Mouse (Mus musculus) mature B cell (primary cell): Measurements from ENCODE around the gene Dpep2nb.
"Not testable (repeated sequence)": the region's sequence is repeated elsewhere in the genome, so short reads cannot be mapped to it uniquely, and the experiment has no call there.

Experiments
- in situ Hi-C: fragments of 300-500 bp; cut with MboI; formaldehyde crosslinking; loops from 2 replicates; pipeline ENCODE4 v1.14.3; 2019

The Dpep2nb gene

DNA sequence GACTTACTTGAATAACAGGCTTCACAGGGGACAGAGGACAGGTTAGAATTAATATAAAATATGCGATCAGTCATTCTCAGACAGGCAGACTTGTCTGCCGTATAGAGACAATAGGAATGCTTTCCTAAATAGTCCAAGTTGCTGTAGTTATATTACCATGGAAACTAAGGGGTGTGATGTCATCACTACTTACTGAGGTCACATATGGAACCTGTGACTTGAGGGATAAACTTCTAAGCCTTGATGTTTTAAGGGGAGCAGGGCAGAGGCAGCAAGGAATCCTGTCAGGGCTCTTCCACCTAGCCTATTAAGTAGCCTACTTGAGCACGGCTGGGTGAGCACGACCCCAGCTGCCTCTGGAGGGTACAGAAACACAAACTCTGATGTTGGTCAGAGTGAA lies at the start of gene Dpep2nb:
TSS of gene Dpep2nb (minus strand) at position 101 of the 400 bp plus-strand sequence.
- in situ Hi-C loops = no loop called here

GRCm38 (mm10) chr8:106055038-106055437 lies 49.3 kb upstream of the Dpep2nb start:
- in situ Hi-C loops = no loop called here

- in situ Hi-C loops = no loop called here
Measured at GRCm38 (mm10) chr8:106054190-106054811, 48.5 kb upstream of the Dpep2nb start.

DNA sequence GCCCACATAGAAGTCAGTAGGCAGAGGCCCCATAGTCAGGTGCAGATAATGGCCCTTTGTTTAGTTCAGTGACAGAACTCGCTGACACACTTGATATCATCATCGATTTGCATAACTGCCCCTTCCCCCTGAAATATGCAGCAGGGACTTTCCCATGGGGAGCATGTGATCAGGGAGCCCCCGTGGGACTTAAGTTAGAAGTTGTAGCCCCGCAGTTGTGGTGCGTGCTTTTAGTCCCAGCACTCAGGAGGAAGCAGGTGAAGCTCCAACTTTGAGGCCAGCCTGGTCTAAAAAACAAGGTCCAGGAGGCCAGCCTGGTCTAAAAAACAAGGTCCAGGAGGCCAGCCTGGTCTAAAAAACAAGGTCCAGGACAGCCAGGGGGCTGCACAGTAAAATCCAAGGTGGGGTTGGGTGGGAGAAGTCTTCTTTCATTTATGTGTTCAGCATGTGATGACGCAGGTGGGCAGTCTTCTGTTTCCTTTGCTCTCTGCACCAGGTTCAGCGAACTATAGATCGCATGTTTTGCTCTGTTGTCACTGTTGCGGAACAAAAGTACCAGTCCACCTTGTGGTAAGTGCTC lies 46.8 kb upstream of the Dpep2nb start:
- in situ Hi-C loops = no loop called here

- in situ Hi-C loops = no loop called here
Measured at GRCm38 (mm10) chr8:106051068-106051467, 45.3 kb upstream of the Dpep2nb start.

- in situ Hi-C loops = no loop called here
Measured at GRCm38 (mm10) chr8:106049840-106050239, 44.1 kb upstream of the Dpep2nb start.

- in situ Hi-C loops = no loop called here
Measured at GRCm38 (mm10) chr8:106047854-106048630, 42.3 kb upstream of the Dpep2nb start.

DNA sequence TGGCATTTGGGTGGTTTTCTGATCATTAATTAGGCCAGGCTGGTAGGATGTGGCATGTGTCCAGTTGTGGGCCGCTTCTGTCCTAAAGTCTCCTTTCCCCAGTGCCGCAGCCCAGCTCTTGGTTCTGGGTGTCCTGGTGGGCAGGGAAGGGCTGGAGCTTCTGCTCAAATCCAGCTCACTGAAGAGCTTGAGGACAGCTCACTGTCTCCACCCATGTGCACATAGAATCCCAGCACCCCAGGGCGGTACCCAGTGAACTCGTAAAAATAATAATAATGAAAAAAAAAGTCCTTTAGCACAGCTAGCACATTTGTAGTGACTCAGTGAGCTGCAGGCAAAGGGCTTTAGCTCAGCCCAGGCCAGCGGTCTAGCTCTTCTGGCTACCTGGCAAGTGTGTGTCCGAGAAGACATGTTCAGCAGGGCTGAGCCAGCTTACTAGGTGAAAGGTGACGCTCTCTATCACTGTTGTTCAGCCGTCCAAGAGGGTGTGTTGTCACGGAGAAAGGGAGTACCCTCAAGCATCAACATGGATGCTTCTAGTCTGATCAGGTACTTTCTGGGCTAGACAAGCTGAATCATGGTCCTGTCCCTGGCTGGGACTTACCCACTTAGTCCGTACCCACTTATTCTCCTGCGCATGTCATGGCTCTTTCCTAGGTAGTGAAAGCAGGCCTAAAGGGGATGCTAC lies 41.2 kb upstream of the Dpep2nb start:
- in situ Hi-C loops = no loop called here

DNA sequence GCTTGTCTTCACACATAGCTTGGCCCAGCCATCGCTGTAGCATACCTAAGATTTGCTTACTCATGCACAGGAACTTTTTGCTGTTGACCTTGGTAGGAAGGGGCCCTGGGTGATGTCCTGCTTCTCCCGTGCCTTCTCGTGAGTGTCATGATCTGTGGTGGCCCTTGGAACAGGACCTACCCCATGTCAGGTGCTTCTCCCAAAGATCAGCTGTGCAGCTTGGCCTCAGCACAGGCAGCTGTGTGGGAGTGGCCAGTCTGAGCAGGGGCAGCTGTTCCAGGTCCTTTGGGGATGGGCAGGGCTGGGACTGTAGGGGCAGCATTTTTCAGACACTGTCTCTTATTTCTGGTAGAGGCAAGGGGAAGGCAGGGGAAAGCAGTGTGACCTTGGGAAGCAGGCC lies 38.4 kb upstream of the Dpep2nb start:
- in situ Hi-C loops = no loop called here

GRCm38 (mm10) chr8:106043055-106043454 lies 37.3 kb upstream of the Dpep2nb start:
- in situ Hi-C loops = no loop called here

GRCm38 (mm10) chr8:106040218-106040617 lies 34.4 kb upstream of the Dpep2nb start:
- in situ Hi-C loops = no loop called here

- in situ Hi-C loops = no loop called here
Measured at GRCm38 (mm10) chr8:106039605-106040004, 33.8 kb upstream of the Dpep2nb start.

GRCm38 (mm10) chr8:106038721-106039120 lies 32.9 kb upstream of the Dpep2nb start:
- in situ Hi-C loops = no loop called here

GRCm38 (mm10) chr8:106022483-106022882 lies 16.7 kb upstream of the Dpep2nb start:
- in situ Hi-C loops = no loop called here

GRCm38 (mm10) chr8:106018039-106018438 lies 12.3 kb upstream of the Dpep2nb start:
- in situ Hi-C loops = no loop called here

GRCm38 (mm10) chr8:106017130-106017529 lies 11.4 kb upstream of the Dpep2nb start:
- in situ Hi-C loops = no loop called here

DNA sequence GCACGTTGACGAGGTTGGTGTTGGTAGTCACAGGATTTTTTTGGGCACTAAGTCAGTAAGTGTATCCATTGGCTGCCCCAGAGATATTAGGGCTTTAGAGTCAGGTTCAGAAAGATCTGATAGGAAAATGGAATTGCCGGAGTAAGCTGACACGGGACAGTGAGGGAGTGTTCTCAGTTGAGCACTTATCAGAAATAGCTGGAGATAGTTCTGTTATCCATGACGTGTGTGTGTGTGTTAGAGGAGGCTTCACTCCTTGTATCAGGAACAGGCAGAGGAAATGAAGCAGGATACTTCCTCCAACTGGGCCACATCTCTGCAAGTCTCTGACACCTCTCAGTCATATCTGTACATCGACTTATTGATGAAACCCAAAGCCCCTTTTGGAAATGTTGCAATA lies 10.5 kb upstream of the Dpep2nb start:
- in situ Hi-C loops = no loop called here

DNA sequence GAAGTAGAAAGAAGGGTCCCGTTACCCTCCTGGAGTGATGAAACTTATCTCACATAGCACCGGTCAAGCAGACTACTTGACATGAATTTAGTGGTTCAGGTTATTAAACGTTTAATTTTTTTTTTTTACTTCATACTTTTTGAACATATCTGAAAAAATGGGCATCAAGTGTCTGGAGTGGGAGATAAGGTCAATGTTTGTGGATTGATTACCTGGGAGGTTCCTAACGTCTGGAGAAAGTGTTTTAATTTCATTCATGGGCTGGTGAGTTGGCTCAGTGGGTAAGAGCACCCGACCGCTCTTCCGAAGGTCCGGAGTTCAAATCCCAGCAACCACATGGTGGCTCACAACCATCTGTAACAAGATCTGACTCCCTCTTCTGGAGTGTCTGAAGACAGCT lies 6.4 kb upstream of the Dpep2nb start:
- in situ Hi-C loops = not testable (repeated sequence)

- in situ Hi-C loops = no loop called here
Measured at GRCm38 (mm10) chr8:106011643-106011986, 5.8 kb upstream of the Dpep2nb start, which contains the start of gene Ddx28. Gene Ddx28, minus strand, starts transcription at chr8:106011882.

DNA sequence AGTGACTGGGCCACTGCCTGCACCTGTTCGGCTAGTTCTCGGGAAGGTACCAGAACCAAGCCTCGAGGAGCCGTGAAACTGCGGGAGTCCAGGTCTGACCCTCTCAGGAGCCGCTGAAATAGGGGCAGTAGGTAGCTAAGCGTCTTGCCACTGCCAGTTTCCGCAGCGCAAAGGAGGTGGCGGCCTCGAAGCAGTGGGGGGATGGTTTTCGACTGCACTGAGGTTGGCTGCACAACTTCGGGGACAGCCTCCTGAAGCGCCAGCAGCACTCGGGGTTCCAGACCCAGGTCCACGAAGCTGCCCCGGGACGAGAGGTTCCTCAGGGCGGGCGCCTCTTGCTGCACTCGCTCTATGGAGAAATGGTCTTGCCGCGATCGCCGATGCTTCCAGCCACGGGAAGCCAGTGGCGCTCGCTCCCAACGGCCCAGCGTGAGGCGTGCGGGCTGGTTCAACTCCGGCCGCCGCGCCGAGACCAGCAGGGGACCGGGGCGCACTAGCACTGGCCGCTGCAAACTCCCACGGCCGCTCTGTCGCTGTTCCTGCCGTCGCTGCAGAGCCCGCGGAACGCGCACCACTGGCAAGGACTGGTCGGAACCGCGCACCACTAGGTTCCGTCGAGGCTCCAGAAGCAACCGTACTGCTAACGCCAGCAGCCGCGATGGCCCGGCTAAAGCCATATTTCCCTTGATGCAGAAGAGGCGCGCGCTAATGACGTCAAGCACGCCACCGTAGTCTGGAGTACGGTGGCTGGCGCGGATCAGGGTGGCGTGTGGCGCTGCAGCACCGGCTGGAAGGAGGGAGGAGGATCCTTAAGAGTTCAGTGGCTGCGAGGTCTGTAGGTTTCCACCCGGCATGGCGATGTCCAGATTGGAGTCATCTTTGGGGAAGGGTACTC lies 5.2 kb upstream of the Dpep2nb start:
- in situ Hi-C loops = no loop called here

DNA sequence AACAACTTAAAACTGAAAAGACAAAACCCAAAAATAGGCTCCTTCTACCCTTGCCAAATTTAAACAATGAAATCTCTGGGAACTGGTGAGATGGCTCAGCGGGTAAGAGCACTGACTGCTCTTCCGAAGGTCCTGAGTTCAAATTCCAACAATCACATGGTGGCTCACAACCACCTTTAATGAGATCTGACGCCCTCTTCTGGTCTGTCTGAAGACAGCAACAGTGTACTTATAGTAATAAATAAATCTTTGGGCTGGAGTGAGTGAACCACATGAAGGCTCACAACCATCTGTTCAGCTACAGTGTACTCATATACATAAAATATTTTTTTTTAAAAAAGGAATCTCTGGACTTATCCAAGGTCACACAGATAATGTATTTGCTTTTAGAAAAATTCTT lies 2.1 kb upstream of the Dpep2nb start:
- in situ Hi-C loops = not testable (repeated sequence)

GRCm38 (mm10) chr8:106007135-106007534 lies 1.4 kb upstream of the Dpep2nb start:
- in situ Hi-C loops = no loop called here
